Mouse (Mus musculus): ENCODE measurements around the gene Bbx.

Bbx gene

GRCm38 (mm10) chr16:50226274-50226673 is 205.9 kb downstream of the Bbx start:
- no peak for DNase-seq

DNA sequence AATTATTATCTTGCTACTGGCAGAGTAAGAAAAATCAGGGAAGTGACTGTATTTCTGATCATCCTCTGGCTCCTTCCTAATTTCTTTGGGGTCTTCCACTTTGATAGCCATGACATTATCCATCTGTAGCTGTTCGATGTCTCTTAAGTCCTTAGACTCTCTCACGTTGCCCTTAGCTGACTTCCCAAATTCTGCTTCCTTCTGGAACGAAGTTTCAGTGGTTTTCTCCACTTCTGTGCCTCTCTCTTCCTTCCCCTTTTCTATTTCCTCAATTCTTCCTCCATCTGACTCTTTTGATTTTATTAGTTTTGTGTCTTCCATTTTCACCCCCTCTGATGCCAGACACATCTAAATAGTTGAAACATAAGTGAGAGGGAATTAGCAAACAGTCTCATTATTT is 207.2 kb downstream of the Bbx start:
- DNase-seq, result no peak

GRCm38 (mm10) chr16:50220734-50221501 is 211.3 kb downstream of the Bbx start:
- peak; percentile 75 for DNase-seq

DNA sequence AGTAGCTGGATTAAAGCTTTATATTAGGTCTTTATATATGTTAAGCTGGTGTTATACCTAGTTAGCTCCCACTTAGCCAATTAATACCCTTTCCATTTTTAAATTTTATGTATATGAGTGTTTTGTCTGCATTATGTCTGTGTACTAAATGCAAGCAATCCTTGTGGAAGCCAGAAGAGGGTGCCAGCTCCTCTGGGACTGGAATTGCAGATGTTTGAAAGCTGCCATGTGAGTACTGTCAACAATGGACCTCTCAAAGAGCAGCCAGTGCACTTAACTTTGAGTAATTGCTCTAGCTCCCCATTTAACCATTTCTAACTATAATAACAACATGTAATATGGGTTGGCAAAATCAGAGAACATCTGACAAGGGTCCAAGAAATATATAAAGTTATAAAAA is 215.1 kb downstream of the Bbx start:
- peak; percentile 4 for DNase-seq

GRCm38 (mm10) chr16:50211727-50212126 is 220.5 kb downstream of the Bbx start:
- DNase-seq, result no peak

- DNase-seq, result no peak
Observed at GRCm38 (mm10) chr16:50211231-50211630, 221.0 kb downstream of the Bbx start.

GRCm38 (mm10) chr16:50210742-50211141 is 221.4 kb downstream of the Bbx start:
- DNase-seq, result no peak

DNA sequence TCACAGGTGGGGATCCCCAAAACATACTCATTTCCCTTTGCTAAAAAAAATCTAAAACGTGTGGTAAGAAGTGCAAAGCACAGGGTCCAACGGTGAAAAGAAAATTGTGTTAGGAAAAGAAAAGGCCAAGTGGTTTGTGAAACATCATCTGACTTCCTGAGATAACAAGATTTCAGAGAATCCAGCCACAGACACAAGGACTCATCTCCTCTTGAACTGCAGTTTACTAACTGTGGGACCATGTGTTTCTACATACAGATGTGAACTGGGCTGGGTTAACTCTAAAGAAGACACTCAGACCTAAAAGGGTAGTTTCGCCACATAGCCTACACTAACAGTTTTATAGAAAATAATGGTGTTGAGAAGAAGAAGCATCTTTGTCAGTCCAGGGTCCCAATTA is 227.2 kb downstream of the Bbx start:
- DNase-seq, result no peak

GRCm38 (mm10) chr16:50201546-50202151 is 230.5 kb downstream of the Bbx start:
- DNase-seq, result peak; percentile 51

DNA sequence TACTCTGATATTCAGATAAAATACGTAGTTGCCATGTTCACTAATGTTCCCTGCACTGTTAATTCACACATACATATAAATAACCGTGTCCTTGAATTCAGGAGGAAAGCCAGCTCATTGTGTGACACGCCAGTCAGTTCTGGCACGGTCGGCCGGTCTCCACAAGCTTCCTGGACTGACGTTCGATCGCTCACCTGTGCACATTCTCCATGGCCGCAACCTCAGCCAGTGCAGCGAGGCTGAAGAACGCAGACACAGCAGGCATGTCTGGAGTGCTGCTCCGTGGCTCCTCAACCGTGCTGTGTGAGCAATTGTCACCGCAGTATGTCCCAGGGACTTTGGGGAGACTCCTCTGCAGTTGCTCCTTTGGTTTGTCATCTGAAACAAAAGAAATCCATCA is 232.0 kb downstream of the Bbx start:
- no peak for DNase-seq

DNA sequence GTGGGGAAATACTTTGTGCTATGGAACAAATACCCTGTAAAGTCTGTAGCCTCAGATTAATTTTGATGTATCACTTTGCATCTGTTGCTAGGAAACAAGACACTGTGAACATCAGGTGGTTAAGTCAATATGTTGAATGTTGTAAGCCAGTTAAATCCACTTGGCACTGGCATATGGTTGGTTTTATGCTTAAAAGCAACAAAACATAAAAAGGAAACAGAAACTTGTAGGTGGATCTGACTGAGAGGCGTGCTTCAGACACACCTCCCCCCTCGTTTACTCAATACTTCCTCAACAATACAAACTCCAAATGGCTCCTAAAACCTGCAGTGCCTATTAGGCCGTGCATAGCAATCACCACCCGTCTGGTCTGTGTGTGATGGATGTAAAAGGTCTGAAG is 236.1 kb downstream of the Bbx start:
- no peak for DNase-seq

DNA sequence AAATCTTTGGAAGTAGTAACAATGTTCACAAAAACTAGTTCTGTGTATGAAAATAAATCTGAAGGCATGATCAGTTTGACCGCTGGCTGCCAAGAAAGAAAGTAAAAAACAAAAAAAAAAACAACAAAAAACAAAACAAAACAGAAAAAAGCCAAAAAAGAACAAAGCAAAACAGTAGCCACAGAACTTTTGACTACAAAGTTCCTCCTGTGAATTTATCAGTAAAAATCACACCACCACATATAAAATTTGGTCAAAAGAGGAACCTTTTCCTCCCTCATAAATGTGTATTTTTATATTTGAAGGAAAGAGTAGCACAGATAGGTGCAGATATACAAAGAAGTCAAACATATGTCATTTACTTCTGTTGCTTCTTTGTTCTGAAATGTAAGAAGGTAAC is 239.6 kb downstream of the Bbx start:
- no peak for DNase-seq

GRCm38 (mm10) chr16:50189108-50189507 is 243.1 kb downstream of the Bbx start:
- no peak for DNase-seq

DNA sequence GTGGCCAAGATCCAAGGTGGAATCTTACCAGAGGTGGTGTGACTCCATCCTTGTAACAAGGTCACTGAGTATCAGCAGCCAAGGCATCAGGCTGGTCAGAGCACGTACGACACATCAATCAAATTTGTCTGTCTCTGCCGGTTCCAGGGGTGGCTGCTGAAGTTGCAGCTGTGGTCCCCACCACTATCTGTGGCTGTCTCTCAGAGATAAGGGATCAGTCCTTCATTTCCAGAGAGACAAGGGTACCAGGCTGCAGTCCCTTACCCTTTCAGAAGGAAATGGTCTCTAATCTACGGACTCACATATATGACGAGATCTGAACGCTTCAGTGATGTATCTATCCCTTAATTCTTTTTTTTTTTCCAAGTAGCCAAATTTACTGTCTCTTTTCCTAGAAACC is 245.6 kb downstream of the Bbx start:
- DNase-seq, result no peak

DNA sequence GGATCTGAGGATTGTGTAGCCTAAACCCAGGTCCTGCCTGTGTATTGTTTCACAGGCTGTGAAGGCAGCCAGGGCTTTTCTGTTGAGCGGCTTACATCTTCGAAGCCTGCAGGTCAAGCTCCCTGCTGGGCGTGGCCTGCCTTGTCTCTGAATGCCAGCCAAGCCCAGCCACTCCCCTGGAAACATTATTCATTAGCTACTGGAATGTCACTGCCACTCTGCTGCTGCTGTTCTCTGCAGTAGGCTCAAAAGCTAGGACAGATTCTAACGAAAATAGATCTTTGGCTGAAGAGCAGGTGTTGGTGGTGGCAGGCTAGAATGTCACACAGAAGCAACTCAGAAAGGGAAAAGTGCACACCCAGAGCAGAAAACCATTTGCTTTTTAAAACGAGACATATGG is 247.1 kb downstream of the Bbx start:
- peak; percentile 60 for DNase-seq

DNA sequence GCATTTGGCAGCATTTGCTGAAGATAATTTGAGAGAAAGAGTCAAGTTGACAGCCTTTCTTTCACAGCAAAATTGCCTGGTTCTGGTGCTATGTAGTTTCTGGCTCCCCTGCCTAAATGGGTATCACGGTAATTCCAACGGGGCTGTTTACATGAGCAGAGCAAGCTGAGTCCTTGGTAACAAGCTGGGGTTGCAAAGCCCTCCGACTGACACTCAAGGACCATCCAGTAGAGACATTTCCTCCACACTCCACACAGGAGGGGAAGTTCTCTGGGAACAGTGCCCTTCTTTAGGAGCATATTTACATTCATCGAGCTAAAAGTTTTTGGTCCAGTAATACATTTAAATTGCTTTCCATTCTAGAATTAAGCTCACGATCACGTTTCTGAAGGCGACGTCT is 249.2 kb downstream of the Bbx start:
- DNase-seq, result no peak

DNA sequence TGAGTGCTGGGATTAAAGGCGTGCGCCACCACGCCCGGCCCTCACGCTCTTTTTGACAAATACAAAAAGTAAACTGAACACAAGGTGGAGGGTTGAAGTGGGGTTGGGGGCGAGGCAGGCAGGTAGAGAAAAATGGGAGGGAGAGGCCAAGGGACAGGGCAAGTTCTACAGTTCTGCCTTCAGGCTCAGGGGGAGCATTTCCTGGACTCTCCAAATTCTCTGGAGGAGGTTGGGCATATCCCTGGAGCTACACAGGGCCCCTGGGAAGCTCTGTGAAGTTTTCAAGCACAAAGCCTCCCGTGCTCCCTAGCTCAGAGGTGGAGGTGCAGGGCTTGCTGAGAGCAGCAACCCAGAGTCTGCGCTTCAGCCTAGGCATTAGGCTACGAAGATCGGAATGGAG is 249.6 kb downstream of the Bbx start:
- no peak for DNase-seq

DNA sequence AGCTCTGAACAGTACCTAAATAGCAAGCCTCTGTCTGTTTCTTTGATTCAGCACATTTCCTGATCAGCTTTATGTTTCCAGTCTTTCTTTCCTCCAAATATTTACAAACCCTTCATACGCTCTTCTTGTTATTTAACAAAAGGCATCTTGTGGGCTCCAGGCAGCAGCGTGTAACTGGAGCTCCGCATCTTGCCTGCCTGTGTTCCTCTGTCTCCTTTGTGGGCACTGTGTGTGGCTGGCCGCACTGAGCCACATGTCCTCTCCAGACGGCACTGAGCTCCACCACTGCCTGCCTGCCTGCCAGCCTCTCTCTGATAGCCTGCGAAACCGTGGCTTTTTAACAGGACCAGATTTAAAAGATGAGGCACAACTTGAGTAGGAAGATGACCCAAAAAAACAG is 259.4 kb downstream of the Bbx start:
- no peak for DNase-seq

DNA sequence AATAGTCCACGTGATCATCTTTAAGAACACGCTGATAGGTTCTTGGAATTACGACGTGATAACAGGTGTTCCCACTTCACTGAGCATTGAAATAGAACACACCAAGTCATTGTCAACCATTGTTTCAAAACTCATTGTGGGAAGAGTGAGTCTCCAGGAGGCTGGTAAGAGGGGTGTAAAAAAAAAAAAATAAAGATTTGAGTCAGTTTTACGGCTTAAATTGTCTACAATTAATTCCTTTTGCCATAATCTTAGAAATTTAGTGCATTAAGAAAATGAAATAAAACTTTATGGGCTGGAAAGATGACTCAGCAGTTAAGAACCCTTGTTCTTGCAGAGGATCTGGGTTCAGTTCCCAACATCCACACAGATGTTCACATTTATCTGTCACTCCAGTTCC is 261.4 kb downstream of the Bbx start:
- DNase-seq, result no peak

GRCm38 (mm10) chr16:50167983-50168299 is 264.2 kb downstream of the Bbx start:
- DNase-seq, result no peak

GRCm38 (mm10) chr16:50167231-50167982 is 264.8 kb downstream of the Bbx start:
- no peak for DNase-seq

- DNase-seq, result no peak
Observed at GRCm38 (mm10) chr16:50160418-50161271, 271.5 kb downstream of the Bbx start.

- DNase-seq, result no peak
Observed at GRCm38 (mm10) chr16:50158546-50158945, 273.6 kb downstream of the Bbx start.
